Mouse (Mus musculus): ENCODE measurements around the gene C3ar1.

DNA sequence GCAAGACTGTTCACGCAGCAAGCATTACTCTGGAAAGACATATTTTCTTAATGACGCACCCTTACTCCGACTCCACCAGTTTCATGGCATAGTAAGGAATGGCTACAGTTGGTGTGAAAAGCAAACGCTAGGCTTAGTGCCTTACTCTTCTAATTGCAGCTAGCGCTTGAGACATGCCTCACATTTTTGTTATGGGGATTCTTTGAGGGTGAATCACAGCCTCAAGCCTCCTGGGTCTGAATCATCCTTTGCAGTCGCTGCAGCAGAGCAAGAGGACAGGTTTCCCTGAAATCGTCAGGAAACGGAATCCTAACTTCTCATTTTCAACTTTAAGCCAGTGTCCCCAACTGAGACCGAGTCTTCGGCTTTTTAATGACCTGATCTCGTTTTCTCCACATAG, 13.9 kb upstream of the C3ar1 start:
- no peak for TF ChIP-seq CTCF (IDR thresholded peaks at IDR 0.05; ENCODE audit: low read depth)
- TF ChIP-seq EP300 (IDR thresholded peaks at IDR 0.05; ENCODE audit: low read depth), result no peak

Measured in liver, postnatal 0 days (tissue).